Mouse (Mus musculus): Measurements from ENCODE around the gene Slc7a11.

DNA sequence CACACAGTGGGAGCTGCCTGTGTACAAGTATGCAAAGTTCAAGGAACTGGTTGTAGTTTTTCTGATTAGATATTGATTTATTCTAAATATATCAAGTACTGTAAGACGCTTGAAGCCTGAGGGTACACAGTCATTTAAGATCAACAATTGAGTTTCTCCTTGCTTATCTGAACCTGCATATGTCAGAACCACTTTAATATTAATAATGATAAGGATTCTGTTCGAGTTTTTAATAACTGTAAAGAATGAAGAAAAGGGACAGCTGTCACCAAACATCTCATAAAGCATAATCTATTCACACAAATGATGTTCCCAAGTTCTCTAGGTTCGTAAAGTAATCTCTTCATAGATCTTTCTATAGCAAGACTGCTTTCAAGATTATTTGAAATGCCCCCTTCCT lies 2.1 kb downstream of the Slc7a11 start:
- TF ChIP-seq CTCF (IDR thresholded peaks at IDR 0.05; ENCODE audit: borderline replicate concordance, extremely low read depth, insufficient read depth, insufficient read length): no peak
- no peak for TF ChIP-seq POLR2A (IDR thresholded peaks at IDR 0.05; ENCODE audit: borderline replicate concordance, extremely low read depth, insufficient read depth, insufficient read length, poor library complexity, severe bottlenecking)

Data from brain, embryonic 14.5 days (tissue).